Mouse (Mus musculus) embryonic facial prominence, embryonic 15.5 days (tissue): ENCODE data around the gene Ambra1. TPM values are rescaled to one million over a fixed set of nuclear protein-coding genes. Genes with fewer than 3 reads are reported as not detected.

Source experiments
- ATAC-seq: fragments of 200-750 bp; cut with Nextera tagmentation; 2 replicates; pipeline ENCODE4 v1.8.0; 2017; ENCODE audit warnings: low read depth, moderate TSS enrichment; ENCODE audit not compliant: insufficient number of reproducible peaks, low FRiP score, low TSS enrichment
- H3K27ac ChIP-seq: fragments of 300-500 bp; sonication (generic); replicated peaks from 2 replicates; pipeline ENCODE4 v1.5.1; 2015; ENCODE audit warnings: mild to moderate bottlenecking, inconsistent platforms
- H3K27me3 ChIP-seq: fragments of 300-500 bp; sonication (generic); 2 replicates; pipeline ENCODE4 v1.6.1; 2015; ENCODE audit warnings: inconsistent platforms
- H3K36me3 ChIP-seq: fragments of 300-500 bp; sonication (generic); 2 replicates; pipeline ENCODE4 v1.6.1; 2015; ENCODE audit warnings: mild to moderate bottlenecking, inconsistent platforms
- H3K4me1 ChIP-seq: fragments of 300-500 bp; sonication (generic); 2 replicates; pipeline ENCODE4 v1.6.1; 2015; ENCODE audit warnings: inconsistent platforms
- H3K4me2 ChIP-seq: fragments of 300-500 bp; sonication (generic); replicated peaks from 2 replicates; pipeline ENCODE4 v1.6.1; 2015; ENCODE audit warnings: mild to moderate bottlenecking, inconsistent platforms
- H3K4me3 ChIP-seq: fragments of 300-500 bp; sonication (generic); replicated peaks from 2 replicates; pipeline ENCODE4 v1.5.1; 2015; ENCODE audit warnings: mild to moderate bottlenecking, inconsistent platforms
- H3K9ac ChIP-seq: fragments of 300-500 bp; sonication (generic); 2 replicates; pipeline ENCODE4 v1.6.1; 2015; ENCODE audit warnings: inconsistent platforms
- H3K9me3 ChIP-seq: fragments of 300-500 bp; sonication (generic); replicated peaks from 2 replicates; pipeline ENCODE4 v1.6.1; 2016; ENCODE audit warnings: inconsistent platforms
- WGBS: fragments of 180-500 bp; shearing (Covaris S2); methylation state at CpG from one replicate; pipeline ENCODE4 v1.1.7; 2015; 5-methylcytosine and 5-hydroxymethylcytosine counted together
- polyA plus RNA-seq: library from polyadenylated mRNA; unstranded; fragments of >200 nt; fragmentation: Nextera tagmentation; extraction: Ambion mirVana; gene quantifications from 2 replicates; pipeline ENCODE4 v1.2.1, GENCODE M21; 2015

The Ambra1 gene
- polyA plus RNA-seq: 17.3 and 18.1 TPM in 2 replicates

DNA sequence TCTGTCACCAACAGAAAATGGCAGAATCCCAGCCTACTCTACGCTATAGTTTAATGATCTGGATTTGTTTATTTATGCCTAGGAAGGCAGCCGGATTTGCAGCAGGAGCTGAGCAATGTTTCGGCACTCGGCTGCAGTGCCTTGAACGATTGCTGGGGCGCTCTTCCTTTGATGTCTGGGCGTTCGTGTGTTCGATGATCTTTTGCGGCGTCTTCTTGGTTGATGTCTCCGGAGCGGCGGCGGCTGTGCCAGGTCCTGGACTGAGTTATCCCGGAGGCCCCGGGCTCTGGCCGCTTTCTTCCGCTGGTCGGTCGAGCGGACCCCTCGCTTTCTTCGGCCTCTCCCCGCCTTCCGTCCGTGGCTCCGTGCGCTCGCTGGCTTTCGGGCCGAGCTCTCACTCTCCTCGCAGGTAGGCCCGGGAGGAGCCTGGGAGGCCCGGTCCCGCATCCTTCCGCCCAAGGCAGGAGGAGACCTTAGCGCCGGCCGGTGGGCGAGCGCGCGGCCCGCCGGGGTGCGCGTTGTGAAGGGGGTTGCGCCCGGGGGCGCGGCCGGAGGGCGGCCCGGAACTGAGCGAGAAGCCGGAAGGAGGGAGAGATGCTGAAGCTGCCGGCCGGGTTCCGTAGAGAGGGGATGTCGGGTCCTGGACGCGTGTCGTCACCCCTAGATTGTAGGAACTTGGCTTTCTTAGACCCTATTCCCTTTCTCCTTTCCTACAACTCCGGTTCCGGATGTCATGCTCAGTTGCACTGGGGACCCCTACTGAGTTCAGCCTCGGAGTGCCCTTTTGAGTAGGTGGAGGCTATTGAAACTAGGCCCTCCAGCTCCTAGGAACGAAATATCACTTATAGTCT lies at the start of gene Ambra1:
Gene Ambra1 (plus strand): TSS at position 164 of the 851 bp plus-strand sequence.
- H3K4me3 ChIP-seq: peak within 1 kb of the TSS; percentile 64
- peak within 1 kb of the TSS; percentile 83 for H3K9ac ChIP-seq
- H3K9me3 ChIP-seq: no peaks in the 10 kb centered on the region
- peak; percentile 87 for ATAC-seq
- WGBS: under 1% methylated on average over 68 of the region's 68 CpGs
- H3K27me3 ChIP-seq: no peaks in the 10 kb centered on the region
- no peaks in the 10 kb centered on the region for H3K36me3 ChIP-seq
- H3K4me1 ChIP-seq: no peaks in the 10 kb centered on the region
- H3K4me2 ChIP-seq: peak within 1 kb of the TSS; percentile 63
- peak within 1 kb of the TSS; percentile 95 for H3K27ac ChIP-seq

DNA sequence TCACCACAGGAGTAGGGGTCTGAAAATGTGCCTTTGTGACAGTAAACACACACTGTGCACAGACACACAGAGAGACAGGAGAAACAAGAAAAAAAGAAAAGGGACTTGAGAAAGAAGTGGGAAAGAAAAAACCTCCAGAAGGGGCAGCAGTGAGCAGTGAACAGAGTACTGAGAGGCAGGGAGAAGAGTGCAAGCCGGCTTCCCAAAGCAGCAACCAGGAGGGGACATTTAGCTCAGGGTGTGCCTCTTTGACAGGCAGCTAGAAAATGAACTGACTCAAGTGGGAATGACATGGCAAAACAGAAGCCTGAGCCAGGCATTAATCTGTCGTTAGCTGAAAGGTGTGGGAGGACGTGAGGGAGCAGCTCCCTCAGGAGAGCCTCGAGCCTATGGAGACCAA lies 47.1 kb upstream of the Ambra1 start:
- peaks cover 72% of the 10 kb centered on the region for H3K36me3 ChIP-seq
- 0 out of 2 replicates have a peak, but pooled peaks have one; percentile 43 for ATAC-seq

DNA sequence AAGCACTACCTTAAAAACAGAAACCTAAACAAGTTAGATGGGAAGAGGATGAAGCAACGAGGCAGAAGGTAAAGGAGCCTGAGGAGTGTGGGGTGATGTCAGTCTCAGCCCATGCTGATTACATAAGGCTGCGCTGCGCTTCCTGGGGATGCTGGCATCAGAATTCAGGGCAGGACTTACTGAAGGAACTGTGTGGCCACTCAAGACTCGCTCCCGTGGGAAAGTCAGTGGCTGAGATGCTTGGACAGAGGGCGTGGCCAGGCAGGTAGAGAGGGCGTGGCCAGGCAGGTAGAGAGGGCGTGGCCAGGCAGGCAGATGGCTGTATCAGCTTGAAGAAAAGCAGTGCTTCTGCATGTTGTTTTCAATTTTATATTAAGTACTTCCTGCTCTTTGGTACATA lies 46.0 kb upstream of the Ambra1 start:
- 76% methylated on average over 8 of the region's 8 CpGs for whole genome bisulfite sequencing
- no peaks in the 10 kb centered on the region for H3K4me1 ChIP-seq
- H3K4me3 ChIP-seq: no peak overlapping the region
- H3K36me3 ChIP-seq: peaks cover 69% of the 10 kb centered on the region
- H3K9me3 ChIP-seq: no peaks in the 10 kb centered on the region
- no peak overlapping the region for H3K27ac ChIP-seq
- no peak overlapping the region for H3K9ac ChIP-seq
- H3K27me3 ChIP-seq: no peaks in the 10 kb centered on the region
- no peak for ATAC-seq
- no peak overlapping the region for H3K4me2 ChIP-seq

More for the DNA sequence above, 47.1 kb upstream of the Ambra1 start:
- Histone ChIP-seq H3K9me3 (no peaks in the 10 kb centered on the region), H3K4me1 (no peaks in the 10 kb centered on the region), H3K4me3 (no peak overlapping the region), H3K4me2 (no peak overlapping the region), H3K27me3 (no peaks in the 10 kb centered on the region), H3K9ac (no peak overlapping the region), H3K27ac (no peak overlapping the region)
- 42% methylated on average over 4 of the region's 4 CpGs for WGBS

DNA sequence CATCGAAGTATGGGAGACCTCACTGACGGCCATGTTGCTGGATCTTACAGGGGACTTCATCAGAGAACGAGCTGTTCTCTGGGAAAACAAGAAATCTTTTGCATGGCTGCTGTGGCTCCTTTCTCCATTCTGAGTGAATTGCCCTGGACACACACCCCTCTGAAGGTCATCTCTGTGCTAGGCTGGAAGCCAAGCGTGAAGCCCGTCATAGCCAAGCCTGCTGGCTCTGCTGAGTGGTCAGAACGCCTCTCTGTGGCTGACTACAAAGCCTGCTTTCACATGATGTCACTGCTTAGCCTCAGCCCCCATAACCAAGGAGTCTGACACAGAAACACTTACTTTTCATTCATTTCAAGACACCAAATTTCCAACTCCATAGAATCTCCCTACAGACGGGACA lies 40.5 kb upstream of the Ambra1 start:
- Histone ChIP-seq H3K36me3 (peaks cover 46% of the 10 kb centered on the region), H3K9ac (no peak overlapping the region), H3K4me1 (no peaks in the 10 kb centered on the region), H3K27ac (no peak overlapping the region), H3K4me3 (no peak overlapping the region), H3K27me3 (no peaks in the 10 kb centered on the region), H3K4me2 (no peak overlapping the region), H3K9me3 (no peaks in the 10 kb centered on the region)
- no peak for ATAC-seq
- 80% methylated on average over 7 of the region's 7 CpGs for WGBS

DNA sequence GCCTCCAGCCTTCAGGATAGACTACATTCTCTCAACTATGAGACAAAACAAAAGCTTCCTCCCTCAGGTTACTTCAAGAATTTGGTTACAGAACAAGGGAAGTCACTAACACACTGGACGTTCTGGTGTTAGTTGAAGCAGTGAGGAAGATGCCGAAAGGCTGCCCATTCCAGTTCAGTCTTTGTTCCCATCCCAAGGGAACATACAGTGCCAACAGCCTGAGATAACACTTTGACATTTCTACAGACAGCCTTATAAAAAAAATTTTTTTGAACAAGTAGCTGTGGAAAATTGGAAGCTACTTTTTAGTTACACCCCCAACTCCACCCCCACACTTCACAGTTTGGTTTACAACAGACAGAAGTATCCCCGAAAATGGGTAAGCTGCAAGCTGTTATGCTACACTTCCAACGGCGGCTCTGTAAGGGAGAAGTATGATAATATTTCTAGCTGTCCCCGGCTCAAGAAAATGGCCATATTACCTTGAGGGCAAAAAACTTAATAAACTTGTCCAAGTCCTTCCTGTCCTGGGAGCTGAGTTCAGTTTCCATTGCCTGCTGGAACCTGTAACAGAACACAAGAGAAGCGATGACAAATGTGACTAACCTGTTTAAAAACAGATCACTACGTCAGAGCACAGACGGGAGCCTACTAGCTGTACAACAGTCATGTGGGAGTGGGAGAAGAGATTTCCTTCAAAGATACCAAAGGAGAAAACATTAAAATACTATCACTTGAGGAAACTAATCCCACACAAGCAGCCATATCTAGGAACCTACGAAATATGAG lies 34.3 kb upstream of the Ambra1 start:
- H3K4me3 ChIP-seq: no peak overlapping the region
- H3K27ac ChIP-seq: no peak overlapping the region
- no peak overlapping the region for H3K9ac ChIP-seq
- 79% methylated on average over 10 of the region's 10 CpGs for WGBS
- no peak for ATAC-seq
- H3K36me3 ChIP-seq: peaks cover 15% of the 10 kb centered on the region; the same call in 1 of the 2 replicates
- no peaks in the 10 kb centered on the region for H3K9me3 ChIP-seq
- H3K4me1 ChIP-seq: no peaks in the 10 kb centered on the region
- no peak overlapping the region for H3K4me2 ChIP-seq
- no peaks in the 10 kb centered on the region for H3K27me3 ChIP-seq

DNA sequence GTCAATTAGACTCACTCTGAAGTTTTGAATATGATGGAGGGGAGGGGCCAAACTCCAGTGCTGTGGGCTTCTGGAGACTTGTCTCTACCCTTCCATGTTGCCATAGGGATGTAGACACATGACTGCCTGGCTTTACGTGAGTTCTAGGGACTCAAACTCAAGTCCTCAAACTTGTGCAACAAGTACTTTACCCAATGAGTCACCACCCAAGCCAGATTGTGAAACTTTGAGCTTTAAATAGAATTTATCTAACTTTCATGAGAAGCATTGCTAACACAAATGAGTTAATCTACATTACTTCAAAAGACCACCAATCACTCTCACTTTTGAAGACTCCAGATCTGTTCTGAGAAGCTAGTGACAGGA lies 33.7 kb upstream of the Ambra1 start:
- no peak overlapping the region for H3K27ac ChIP-seq
- 76% methylated on average over 1 of the region's 1 CpGs for WGBS

DNA sequence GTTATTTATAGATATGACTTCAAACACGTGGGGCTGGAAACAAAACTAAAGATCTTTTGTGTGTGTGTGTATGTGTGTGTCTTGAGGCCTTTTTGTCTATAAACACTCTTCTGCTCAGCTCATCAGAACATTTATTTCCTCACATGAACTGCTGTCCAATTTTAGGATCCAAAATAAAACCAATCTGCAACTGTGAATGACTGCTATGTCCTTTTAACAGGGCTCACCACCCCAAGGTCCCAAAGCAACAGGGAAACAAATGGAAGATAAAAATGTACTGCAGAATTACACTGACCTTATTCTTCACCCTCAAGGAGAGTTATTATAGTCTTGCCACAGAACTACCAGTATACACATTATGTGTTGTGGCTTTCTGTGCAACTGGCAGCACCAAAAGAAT lies 30.7 kb upstream of the Ambra1 start:
- H3K4me1 ChIP-seq: no peaks in the 10 kb centered on the region
- no peak overlapping the region for H3K9ac ChIP-seq
- no peaks in the 10 kb centered on the region for H3K27me3 ChIP-seq
- H3K9me3 ChIP-seq: no peaks in the 10 kb centered on the region
- no peak for ATAC-seq
- no peak overlapping the region for H3K4me2 ChIP-seq
- H3K36me3 ChIP-seq: 0 out of 2 replicates have a peak, but pooled peaks cover 5% of the 10 kb centered on the region
- no peak overlapping the region for H3K27ac ChIP-seq
- WGBS: 73% methylated on average over 1 of the region's 1 CpGs
- no peak overlapping the region for H3K4me3 ChIP-seq

More for the DNA sequence above, 33.7 kb upstream of the Ambra1 start:
- no peak for ATAC-seq
- no peaks in the 10 kb centered on the region for H3K4me1 ChIP-seq
- no peaks in the 10 kb centered on the region for H3K27me3 ChIP-seq
- H3K9ac ChIP-seq: no peak overlapping the region
- H3K4me2 ChIP-seq: no peak overlapping the region
- H3K4me3 ChIP-seq: no peak overlapping the region
- peaks cover 15% of the 10 kb centered on the region; the same call in 1 of the 2 replicates for H3K36me3 ChIP-seq
- H3K9me3 ChIP-seq: no peaks in the 10 kb centered on the region

DNA sequence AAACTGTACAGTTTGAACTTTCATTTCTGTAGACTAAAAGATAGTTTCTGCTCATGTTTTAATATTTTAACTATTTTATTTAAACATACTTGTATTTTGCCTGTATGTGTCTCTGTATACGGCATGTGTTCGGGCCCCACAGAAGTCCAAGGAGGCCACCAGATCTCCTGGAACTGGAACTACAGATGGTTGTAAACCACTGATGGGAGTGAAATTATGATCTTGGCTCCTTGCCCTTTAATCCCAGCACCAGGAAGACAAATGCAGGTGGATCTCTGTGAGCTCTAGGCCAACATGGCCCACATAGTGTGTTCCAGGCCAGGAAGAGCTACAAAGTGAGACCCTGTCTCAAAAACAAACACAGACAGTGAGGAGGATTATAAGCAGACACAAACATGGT lies 28.6 kb upstream of the Ambra1 start:
- no peak for ATAC-seq
- H3K4me3 ChIP-seq: no peak overlapping the region
- H3K36me3 ChIP-seq: no peaks in the 10 kb centered on the region
- 97% methylated on average over 2 of the region's 2 CpGs for WGBS
- H3K4me1 ChIP-seq: no peaks in the 10 kb centered on the region
- H3K4me2 ChIP-seq: no peak overlapping the region
- H3K9ac ChIP-seq: no peak overlapping the region
- H3K9me3 ChIP-seq: no peaks in the 10 kb centered on the region
- H3K27ac ChIP-seq: no peak overlapping the region
- no peaks in the 10 kb centered on the region for H3K27me3 ChIP-seq

DNA sequence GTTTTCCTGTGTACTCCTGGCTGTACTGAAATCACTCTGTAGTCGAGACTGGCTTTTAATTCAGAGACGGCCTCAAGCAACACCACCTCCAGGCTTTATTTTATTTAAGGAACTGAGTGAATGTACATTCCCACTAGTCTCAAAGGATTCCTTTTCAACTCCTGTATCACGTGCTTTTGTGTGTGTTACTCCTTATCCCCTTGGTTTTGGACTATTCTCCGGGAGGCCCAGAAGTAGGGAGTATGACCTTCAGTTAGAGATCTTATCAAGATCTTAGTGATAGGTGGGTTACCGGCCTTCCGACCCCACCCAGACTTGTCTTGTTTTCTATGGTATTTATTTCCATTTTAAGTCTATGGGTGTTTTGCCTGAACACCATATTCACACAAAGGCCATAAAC lies 24.2 kb upstream of the Ambra1 start:
- no peaks in the 10 kb centered on the region for H3K27me3 ChIP-seq
- H3K9ac ChIP-seq: no peak overlapping the region
- H3K4me1 ChIP-seq: peaks cover 8% of the 10 kb centered on the region
- H3K27ac ChIP-seq: no peak overlapping the region
- H3K4me3 ChIP-seq: no peak overlapping the region
- no peaks in the 10 kb centered on the region for H3K9me3 ChIP-seq
- 74% methylated on average over 6 of the region's 6 CpGs for WGBS
- H3K4me2 ChIP-seq: no peak overlapping the region
- no peaks in the 10 kb centered on the region for H3K36me3 ChIP-seq
- ATAC-seq: no peak

DNA sequence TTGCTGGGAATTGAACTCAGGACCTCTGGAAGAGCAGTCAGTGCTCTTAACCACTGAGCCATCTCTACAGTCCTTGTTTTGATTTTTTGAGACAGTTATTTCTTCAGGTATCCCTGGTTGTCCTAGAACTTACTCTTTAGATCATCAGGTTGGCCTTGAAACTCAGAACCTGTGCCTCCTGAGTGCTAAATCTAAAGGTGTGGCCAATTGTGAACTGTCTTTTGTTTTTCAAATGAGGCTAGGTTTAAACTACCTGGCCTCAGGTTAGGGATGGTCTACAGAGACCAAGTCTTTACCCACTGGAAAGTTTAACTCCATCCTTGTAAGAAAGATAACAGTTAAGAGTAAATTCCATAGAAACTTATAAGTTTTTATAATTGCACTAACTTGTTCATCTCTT lies 23.5 kb upstream of the Ambra1 start:
- Histone ChIP-seq H3K27me3 (no peaks in the 10 kb centered on the region), H3K27ac (no peak overlapping the region), H3K4me3 (no peak overlapping the region), H3K4me2 (no peak overlapping the region), H3K36me3 (no peaks in the 10 kb centered on the region), H3K9me3 (no peaks in the 10 kb centered on the region), H3K4me1 (peaks cover 10% of the 10 kb centered on the region), H3K9ac (no peak overlapping the region)
- ATAC-seq: no peak

DNA sequence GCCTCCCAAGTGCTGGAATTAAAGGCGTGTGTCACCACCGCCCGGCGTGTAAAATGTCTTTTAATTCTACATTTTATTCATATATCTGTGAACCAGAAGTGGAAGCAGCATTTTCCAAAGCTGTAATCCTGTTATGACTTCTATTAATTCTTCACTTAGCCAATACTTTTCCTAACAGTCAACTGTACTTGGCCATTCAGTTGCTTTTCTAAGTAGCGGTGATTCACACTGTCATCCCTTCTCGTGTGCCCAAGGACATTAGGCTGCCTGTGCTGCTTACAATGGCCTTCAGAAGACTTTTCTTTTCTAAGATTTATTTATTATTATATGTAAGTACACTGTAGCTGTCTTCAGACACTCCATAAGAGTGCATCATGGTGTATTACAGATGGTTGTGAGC lies 21.6 kb upstream of the Ambra1 start:
- Histone ChIP-seq H3K9me3 (no peaks in the 10 kb centered on the region), H3K4me3 (no peak overlapping the region), H3K36me3 (no peaks in the 10 kb centered on the region), H3K4me1 (peaks cover 17% of the 10 kb centered on the region), H3K27ac (no peak overlapping the region), H3K4me2 (no peak overlapping the region), H3K9ac (no peak overlapping the region), H3K27me3 (no peaks in the 10 kb centered on the region)
- ATAC-seq: no peak
- WGBS: 94% methylated on average over 6 of the region's 6 CpGs
